Mouse (Mus musculus): ENCODE measurements around the gene Insl3. TPM values are rescaled to one million over a fixed set of nuclear protein-coding genes. Genes with fewer than 3 reads are reported as not detected.
"Not testable (repeated sequence)": the region's sequence is repeated elsewhere in the genome, so short reads cannot be mapped to it uniquely, and the experiment has no call there.

The Insl3 gene
- polyA plus RNA-seq, 1 experiment = 10.6 TPM

DNA sequence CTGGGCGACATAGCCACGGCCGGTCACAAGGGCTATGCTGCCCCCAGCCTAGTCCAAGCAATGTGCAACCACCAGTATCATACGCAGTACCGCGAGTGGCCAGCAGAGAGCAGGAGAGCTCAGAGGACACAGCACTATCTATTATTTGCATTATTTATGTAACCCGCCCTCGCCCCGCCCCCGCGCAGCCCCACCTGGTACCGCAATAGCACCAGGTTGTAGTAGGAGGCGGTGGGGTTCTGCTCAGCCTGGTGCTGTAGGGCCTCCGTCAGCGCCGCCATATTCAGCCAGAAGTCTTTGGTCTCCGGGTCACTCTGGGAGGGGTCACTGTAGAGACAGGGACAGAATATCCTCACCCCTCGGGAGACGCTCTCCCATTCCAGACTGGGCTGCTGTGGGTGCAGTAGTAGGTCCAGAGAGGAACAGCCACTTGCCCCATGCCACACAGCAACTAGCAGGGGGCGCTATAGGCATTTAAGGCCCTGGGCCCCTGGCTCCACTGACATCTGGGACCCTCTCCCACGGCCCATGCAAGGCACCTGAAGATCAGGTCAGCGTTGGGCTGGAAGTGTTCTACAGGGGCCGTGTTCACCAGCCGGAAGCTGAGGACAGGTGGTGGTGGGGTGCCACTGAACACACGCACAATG, 20.9 kb downstream of the Insl3 start:
- peak; percentile 17 for DNase-seq (ENCODE audit: low read depth)

GRCm38 (mm10) chr8:71711574-71711973, 22.6 kb downstream of the Insl3 start:
- DNase-seq (ENCODE audit: low read depth) = no peak

- DNase-seq (ENCODE audit: low read depth) = no peak
Observed at GRCm38 (mm10) chr8:71715531-71715930, 26.5 kb downstream of the Insl3 start.

GRCm38 (mm10) chr8:71716561-71717053, 27.6 kb downstream of the Insl3 start:
- no peak for DNase-seq (ENCODE audit: low read depth)

GRCm38 (mm10) chr8:71717096-71717495, 28.1 kb downstream of the Insl3 start:
- DNase-seq (ENCODE audit: low read depth) = no peak

- DNase-seq (ENCODE audit: low read depth) = no peak
Observed at GRCm38 (mm10) chr8:71718252-71718651, 29.2 kb downstream of the Insl3 start.

- no peak for DNase-seq (ENCODE audit: low read depth)
Observed at GRCm38 (mm10) chr8:71719218-71719617, 30.2 kb downstream of the Insl3 start.

- no peak for DNase-seq (ENCODE audit: low read depth)
Observed at GRCm38 (mm10) chr8:71719928-71720457, 31.0 kb downstream of the Insl3 start.

DNA sequence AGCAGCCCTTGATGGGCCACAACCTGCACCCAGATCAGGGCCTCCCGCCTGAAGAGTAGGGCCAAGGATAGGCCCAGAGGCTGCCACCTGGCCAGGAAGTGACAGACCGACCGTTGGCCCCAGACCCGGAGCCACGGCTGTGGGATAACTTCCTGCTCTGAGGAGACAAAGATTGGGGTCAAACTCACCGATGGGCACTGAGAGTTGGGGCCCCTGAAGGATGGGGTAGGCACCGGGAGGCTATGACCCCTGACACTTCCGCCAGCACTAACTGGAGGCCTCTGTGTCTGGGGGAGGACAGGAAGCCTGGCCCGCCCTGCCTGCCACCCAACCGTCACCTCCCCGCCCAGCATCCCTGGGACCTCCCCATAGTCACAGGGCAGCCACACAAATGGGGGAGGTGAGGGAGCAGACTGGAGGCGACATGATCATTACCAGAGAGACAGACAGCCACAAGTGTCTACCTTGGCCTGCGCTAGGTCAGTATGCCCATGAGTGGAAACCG, 34.1 kb downstream of the Insl3 start:
- DNase-seq (ENCODE audit: low read depth) = no peak

DNA sequence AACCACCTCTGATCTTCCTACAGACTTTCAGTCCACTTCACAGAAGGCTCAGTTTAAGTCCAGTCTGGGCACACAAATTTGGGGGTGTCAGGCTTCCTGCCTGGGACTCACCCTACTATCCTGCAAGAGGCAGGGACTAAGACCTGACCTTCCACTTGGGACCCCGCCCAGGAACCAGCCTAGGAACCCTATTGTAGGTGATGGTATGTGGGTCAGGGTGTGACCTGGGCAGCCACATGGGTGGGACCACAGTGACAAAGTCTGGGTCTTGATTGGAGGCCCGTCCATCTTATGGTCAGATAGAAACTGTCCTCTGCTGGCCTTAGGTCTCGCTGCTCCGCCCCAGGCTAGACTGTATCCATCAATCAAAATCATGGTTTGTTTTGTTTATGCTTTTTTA, 35.4 kb downstream of the Insl3 start:
- no peak for DNase-seq (ENCODE audit: low read depth)

DNA sequence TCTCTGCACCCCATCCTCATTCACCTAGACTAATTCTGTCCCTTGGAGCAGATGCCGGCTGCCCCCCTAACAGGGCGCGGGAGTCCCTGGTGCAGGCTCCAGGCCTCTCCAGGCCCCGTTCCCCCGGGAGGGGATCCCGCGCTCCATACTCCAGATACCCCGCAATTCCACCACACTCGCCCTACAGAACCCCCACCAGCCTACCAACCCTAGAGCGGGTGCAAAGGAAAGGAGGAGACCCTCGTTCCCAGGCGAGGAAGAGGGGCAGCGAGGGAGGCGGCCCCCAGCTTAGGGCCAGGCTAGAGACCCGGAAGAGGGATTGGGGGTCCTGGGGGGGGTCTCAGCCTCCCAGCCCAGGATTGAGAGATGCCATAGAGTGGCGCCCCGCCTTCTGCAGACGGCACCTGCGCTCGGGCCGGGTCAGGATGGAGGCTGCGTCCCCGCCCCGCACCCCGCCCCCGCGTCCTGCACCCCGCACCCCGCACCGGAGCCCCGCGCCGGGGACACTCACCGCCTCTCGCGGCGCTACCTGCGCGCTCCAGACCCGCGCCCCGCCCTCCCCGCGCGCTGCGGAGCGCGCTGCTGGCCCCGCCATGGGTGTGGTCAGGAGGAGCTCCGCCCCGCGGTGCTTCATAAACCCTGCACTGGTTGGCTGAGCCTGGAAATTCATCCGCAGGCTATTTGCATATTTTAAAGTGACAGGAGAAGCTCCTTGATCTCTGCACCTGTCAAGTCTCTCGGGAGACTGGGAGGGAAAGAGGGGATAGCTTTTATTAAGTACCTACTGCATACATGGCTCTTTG, 36.3 kb downstream of the Insl3 start, which contains the start of gene Fcho1:
Fcho1 (minus strand) TSS at position 595 of the 803 bp plus-strand sequence.
- DNase-seq (ENCODE audit: low read depth) = no peak

DNA sequence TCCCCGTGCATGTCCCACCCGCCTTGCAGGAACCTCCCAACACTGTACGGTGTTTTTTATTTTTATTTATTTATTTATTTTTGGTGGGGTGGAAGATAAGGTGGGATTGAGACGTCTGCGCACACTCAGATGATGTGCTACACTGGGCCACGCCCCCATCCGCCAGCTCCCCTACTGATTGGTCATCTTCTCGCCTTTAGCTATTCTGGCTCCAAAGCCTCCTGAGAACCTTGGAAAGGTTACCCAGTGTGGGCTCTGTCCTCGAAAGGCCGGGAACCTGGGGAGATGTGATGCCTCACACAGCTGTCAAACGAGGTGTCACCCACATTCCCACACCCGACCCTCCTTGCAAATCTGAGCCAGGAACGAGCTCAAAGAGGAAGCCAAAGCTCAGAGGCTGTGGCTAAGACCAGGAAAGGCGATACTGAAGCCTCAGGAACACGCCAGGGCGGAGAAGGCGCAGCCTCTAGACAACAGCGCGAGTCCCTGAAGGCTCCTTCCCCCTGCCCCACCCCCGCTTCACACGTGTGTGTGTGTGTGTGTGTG, 39.3 kb downstream of the Insl3 start:
- DNase-seq (ENCODE audit: low read depth) = no peak

- no peak for DNase-seq (ENCODE audit: low read depth)
Observed at GRCm38 (mm10) chr8:71728826-71729620, 40.0 kb downstream of the Insl3 start.

- no peak for DNase-seq (ENCODE audit: low read depth)
Observed at GRCm38 (mm10) chr8:71731652-71732230, 42.7 kb downstream of the Insl3 start.

DNA sequence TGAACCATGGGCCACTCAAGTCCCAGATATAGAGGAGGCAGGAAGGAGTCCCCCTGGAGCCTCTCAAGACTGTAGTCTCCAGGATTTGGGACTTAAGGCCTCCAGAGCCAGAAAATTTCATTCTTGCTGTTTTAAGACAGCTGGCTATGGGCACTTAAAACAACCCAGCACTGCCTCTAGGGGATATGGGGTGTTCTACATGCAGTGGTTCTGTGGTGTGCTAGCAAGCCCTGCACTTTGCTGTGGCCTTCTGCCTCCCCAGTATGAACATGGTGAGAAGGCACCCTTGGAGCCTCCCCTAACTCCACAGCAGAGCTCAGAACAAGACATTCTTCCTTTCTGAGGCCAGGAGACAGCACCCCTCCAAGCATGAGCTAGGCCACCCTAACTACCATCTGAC, 49.3 kb downstream of the Insl3 start:
- not testable (repeated sequence) for DNase-seq (ENCODE audit: low read depth)

Other genes with a start within 250 kb of the Insl3 start
- gene Abhd8, start 225.6 kb upstream of the Insl3 start, polyA plus RNA-seq (2012; rRNA removed) = 24.1 and 29.2 TPM in 2 replicates
- 49.9 and 63.7 TPM in 2 replicates for gene Mrpl34, start 224.3 kb upstream of the Insl3 start, polyA plus RNA-seq (2012; rRNA removed)
- gene Dda1, start 220.0 kb upstream of the Insl3 start, polyA plus RNA-seq (2012; rRNA removed) = 95.7 and 103 TPM in 2 replicates
- gene Ano8, start 203.3 kb upstream of the Insl3 start, polyA plus RNA-seq (2012; rRNA removed) = 18.3 and 18.9 TPM in 2 replicates
- 19.0 and 21.4 TPM in 2 replicates for gene Gtpbp3, start 201.1 kb upstream of the Insl3 start, polyA plus RNA-seq (2012; rRNA removed)
- gene Plvap, start 177.5 kb upstream of the Insl3 start, polyA plus RNA-seq (2012; rRNA removed) = 91.9 and 104 TPM in 2 replicates
- gene Ccdc194, start 163.5 kb upstream of the Insl3 start, polyA plus RNA-seq (2012; rRNA removed) = 0.07 TPM in 1 of 2 replicates, not detected in the other
- gene Bst2, start 151.8 kb upstream of the Insl3 start, polyA plus RNA-seq (2012; rRNA removed) = 123 and 139 TPM in 2 replicates
- 144 and 146 TPM in 2 replicates for gene Mvb12a, start 146.3 kb upstream of the Insl3 start, polyA plus RNA-seq (2012; rRNA removed)
- 3.4 and 4.1 TPM in 2 replicates for gene Tmem221, start 130.3 kb upstream of the Insl3 start, polyA plus RNA-seq (2012; rRNA removed)
- gene Nxnl1, start 122.6 kb upstream of the Insl3 start, polyA plus RNA-seq (2012; rRNA removed) = 0.41 and 0.53 TPM in 2 replicates
- gene Slc27a1, start 120.3 kb upstream of the Insl3 start, polyA plus RNA-seq (2012; rRNA removed) = 227 and 307 TPM in 2 replicates
- 111 and 134 TPM in 2 replicates for gene Pgls, start 97.0 kb upstream of the Insl3 start, polyA plus RNA-seq (2012; rRNA removed)
- 2.1 and 2.2 TPM in 2 replicates for gene Fam129c, start 91.6 kb upstream of the Insl3 start, polyA plus RNA-seq (2012; rRNA removed)
- 140 and 155 TPM in 2 replicates for gene Colgalt1, start 78.2 kb upstream of the Insl3 start, polyA plus RNA-seq (2012; rRNA removed)
- 0.58 and 2.0 TPM in 2 replicates for gene Unc13a, start 17.5 kb upstream of the Insl3 start, polyA plus RNA-seq (2012; rRNA removed)
- gene Jak3, start 12.9 kb upstream of the Insl3 start, polyA plus RNA-seq (2012; rRNA removed) = 19.6 and 19.9 TPM in 2 replicates
- gene B3gnt3, start 12.6 kb downstream of the Insl3 start, polyA plus RNA-seq (2012; rRNA removed) = 7.9 and 11.1 TPM in 2 replicates
- 6.1 TPM in 2 replicates for gene Fcho1, start 36.5 kb downstream of the Insl3 start, polyA plus RNA-seq (2012; rRNA removed)
- gene Zfp709, start 192.8 kb downstream of the Insl3 start, polyA plus RNA-seq (2012; rRNA removed) = 0.95 and 1.3 TPM in 2 replicates
- 0.66 and 0.95 TPM in 2 replicates for gene Zfp882, start 219.4 kb downstream of the Insl3 start, polyA plus RNA-seq (2012; rRNA removed)
- gene Zfp617, start 219.4 kb downstream of the Insl3 start, polyA plus RNA-seq (2012; rRNA removed) = 4.9 and 5.0 TPM in 2 replicates

Data from gonadal fat pad, adult 2 months (tissue).